Mouse (Mus musculus): ENCODE results near the gene Sipa1l1. TPM values are rescaled to one million over a fixed set of nuclear protein-coding genes. Genes with fewer than 3 reads are reported as not detected.

Sipa1l1 gene
- polyA plus RNA-seq, 1 experiment = 35.1 TPM

GRCm38 (mm10) chr12:82192641-82193054, 23.5 kb downstream of the Sipa1l1 start:
- TF ChIP-seq POLR2A (IDR thresholded peaks at IDR 0.05; ENCODE audit: borderline replicate concordance, insufficient read depth, low read length) = no peak
- no peak for TF ChIP-seq CTCF (IDR thresholded peaks at IDR 0.05; ENCODE audit: borderline replicate concordance, insufficient read depth, low read depth, low read length)
- WGBS = 86% methylated on average over 4 of the region's 4 CpGs

GRCm38 (mm10) chr12:82193476-82193875, 24.4 kb downstream of the Sipa1l1 start:
- no peaks in the 10 kb centered on the region for H3K27me3 ChIP-seq (ENCODE audit: control insufficient read depth, insufficient read depth, low read length)
- H3K4me3 ChIP-seq (replicated peaks; ENCODE audit: insufficient read depth, low read depth, low read length) = no peak overlapping the region
- no peak for TF ChIP-seq POLR2A (IDR thresholded peaks at IDR 0.05; ENCODE audit: borderline replicate concordance, insufficient read depth, low read length)
- no peak for TF ChIP-seq CTCF (IDR thresholded peaks at IDR 0.05; ENCODE audit: borderline replicate concordance, insufficient read depth, low read depth, low read length)
- H3K27ac ChIP-seq (ENCODE audit: insufficient read depth, low read length) = no peak overlapping the region
- 70% methylated on average over 2 of the region's 2 CpGs for WGBS
- peaks cover 3% of the 10 kb centered on the region for H3K4me1 ChIP-seq (ENCODE audit: control insufficient read depth, insufficient read depth, low read length)
- DNase-seq = no peak

More at GRCm38 (mm10) chr12:82192641-82193054, 23.5 kb downstream of the Sipa1l1 start:
- Histone ChIP-seq H3K27ac (ENCODE audit: insufficient read depth, low read length) (no peak overlapping the region), H3K4me1 (ENCODE audit: control insufficient read depth, insufficient read depth, low read length) (peaks cover 3% of the 10 kb centered on the region), H3K4me3 (replicated peaks; ENCODE audit: insufficient read depth, low read depth, low read length) (no peak overlapping the region), H3K27me3 (ENCODE audit: control insufficient read depth, insufficient read depth, low read length) (no peaks in the 10 kb centered on the region)
- DNase-seq = no peak

- 83% methylated on average over 3 of the region's 3 CpGs for WGBS
- Histone ChIP-seq H3K4me3 (replicated peaks; ENCODE audit: insufficient read depth, low read depth, low read length) (no peak overlapping the region), H3K27ac (ENCODE audit: insufficient read depth, low read length) (no peak overlapping the region), H3K27me3 (ENCODE audit: control insufficient read depth, insufficient read depth, low read length) (no peaks in the 10 kb centered on the region), H3K4me1 (ENCODE audit: control insufficient read depth, insufficient read depth, low read length) (peaks cover 3% of the 10 kb centered on the region)
- DNase-seq = no peak
- no peak for TF ChIP-seq CTCF (IDR thresholded peaks at IDR 0.05; ENCODE audit: borderline replicate concordance, insufficient read depth, low read depth, low read length)
- TF ChIP-seq POLR2A (IDR thresholded peaks at IDR 0.05; ENCODE audit: borderline replicate concordance, insufficient read depth, low read length) = no peak
These were observed 25.8 kb downstream of the Sipa1l1 start for GRCm38 (mm10) chr12:82194919-82195318.

GRCm38 (mm10) chr12:82196213-82196612, 27.1 kb downstream of the Sipa1l1 start:
- Histone ChIP-seq H3K4me3 (replicated peaks; ENCODE audit: insufficient read depth, low read depth, low read length) (no peak overlapping the region), H3K4me1 (ENCODE audit: control insufficient read depth, insufficient read depth, low read length) (peaks cover 3% of the 10 kb centered on the region), H3K27me3 (ENCODE audit: control insufficient read depth, insufficient read depth, low read length) (no peaks in the 10 kb centered on the region), H3K27ac (ENCODE audit: insufficient read depth, low read length) (no peak overlapping the region)
- 96% methylated on average over 2 of the region's 2 CpGs for WGBS
- TF ChIP-seq CTCF (IDR thresholded peaks at IDR 0.05; ENCODE audit: borderline replicate concordance, insufficient read depth, low read depth, low read length) = no peak
- no peak for TF ChIP-seq POLR2A (IDR thresholded peaks at IDR 0.05; ENCODE audit: borderline replicate concordance, insufficient read depth, low read length)
- DNase-seq = no peak

- WGBS = 44% methylated on average over 7 of the region's 7 CpGs
- no peak overlapping the region for H3K27ac ChIP-seq (ENCODE audit: insufficient read depth, low read length)
- peaks cover 3% of the 10 kb centered on the region for H3K4me1 ChIP-seq (ENCODE audit: control insufficient read depth, insufficient read depth, low read length)
- no peak overlapping the region for H3K4me3 ChIP-seq (replicated peaks; ENCODE audit: insufficient read depth, low read depth, low read length)
- TF ChIP-seq POLR2A (IDR thresholded peaks at IDR 0.05; ENCODE audit: borderline replicate concordance, insufficient read depth, low read length) (no peak), CTCF (IDR thresholded peaks at IDR 0.05; ENCODE audit: borderline replicate concordance, insufficient read depth, low read depth, low read length) (no peak)
- DNase-seq = peak in 1 of 2 experiments; percentile 10
- no peaks in the 10 kb centered on the region for H3K27me3 ChIP-seq (ENCODE audit: control insufficient read depth, insufficient read depth, low read length)
These were observed 27.6 kb downstream of the Sipa1l1 start for GRCm38 (mm10) chr12:82196615-82197146.

- DNase-seq = no peak
- no peaks in the 10 kb centered on the region for H3K27me3 ChIP-seq (ENCODE audit: control insufficient read depth, insufficient read depth, low read length)
- TF ChIP-seq CTCF (IDR thresholded peaks at IDR 0.05; ENCODE audit: borderline replicate concordance, insufficient read depth, low read depth, low read length) (no peak), POLR2A (IDR thresholded peaks at IDR 0.05; ENCODE audit: borderline replicate concordance, insufficient read depth, low read length) (no peak)
- no peak overlapping the region for H3K27ac ChIP-seq (ENCODE audit: insufficient read depth, low read length)
- H3K4me1 ChIP-seq (ENCODE audit: control insufficient read depth, insufficient read depth, low read length) = peaks cover 3% of the 10 kb centered on the region
- no peak overlapping the region for H3K4me3 ChIP-seq (replicated peaks; ENCODE audit: insufficient read depth, low read depth, low read length)
- 50% methylated on average over 2 of the region's 2 CpGs for WGBS
These were observed 28.1 kb downstream of the Sipa1l1 start for GRCm38 (mm10) chr12:82197207-82197606.

- no peak for TF ChIP-seq CTCF (IDR thresholded peaks at IDR 0.05; ENCODE audit: borderline replicate concordance, insufficient read depth, low read depth, low read length)
- no peak for TF ChIP-seq POLR2A (IDR thresholded peaks at IDR 0.05; ENCODE audit: borderline replicate concordance, insufficient read depth, low read length)
- H3K4me1 ChIP-seq (ENCODE audit: control insufficient read depth, insufficient read depth, low read length) = peaks cover 3% of the 10 kb centered on the region
- no peak overlapping the region for H3K4me3 ChIP-seq (replicated peaks; ENCODE audit: insufficient read depth, low read depth, low read length)
- no peak overlapping the region for H3K27ac ChIP-seq (ENCODE audit: insufficient read depth, low read length)
- no peak for DNase-seq
- H3K27me3 ChIP-seq (ENCODE audit: control insufficient read depth, insufficient read depth, low read length) = no peaks in the 10 kb centered on the region
- WGBS = 85% methylated on average over 6 of the region's 6 CpGs
These were observed 30.2 kb downstream of the Sipa1l1 start for GRCm38 (mm10) chr12:82199286-82199685.

- no peak overlapping the region for H3K4me3 ChIP-seq (replicated peaks; ENCODE audit: insufficient read depth, low read depth, low read length)
- no peaks in the 10 kb centered on the region for H3K27me3 ChIP-seq (ENCODE audit: control insufficient read depth, insufficient read depth, low read length)
- TF ChIP-seq POLR2A (IDR thresholded peaks at IDR 0.05; ENCODE audit: borderline replicate concordance, insufficient read depth, low read length) = no peak
- no peak for TF ChIP-seq CTCF (IDR thresholded peaks at IDR 0.05; ENCODE audit: borderline replicate concordance, insufficient read depth, low read depth, low read length)
- H3K27ac ChIP-seq (ENCODE audit: insufficient read depth, low read length) = no peak overlapping the region
- H3K4me1 ChIP-seq (ENCODE audit: control insufficient read depth, insufficient read depth, low read length) = 0 out of 2 replicates have a peak, but pooled peaks cover 2% of the 10 kb centered on the region
- 45% methylated on average over 6 of the region's 6 CpGs for WGBS
- DNase-seq = peak; percentile 28 to 44
These were observed 35.0 kb downstream of the Sipa1l1 start for GRCm38 (mm10) chr12:82204106-82204505.

All from cerebellum, adult 2 months (tissue).